Mouse (Mus musculus): Measurements from ENCODE around the gene Klrg1. TPM values are rescaled to one million over a fixed set of nuclear protein-coding genes. Genes with fewer than 3 reads are reported as not detected.

The Klrg1 gene
- polyA plus RNA-seq, 1 experiment from 2014 or later = not detected

DNA sequence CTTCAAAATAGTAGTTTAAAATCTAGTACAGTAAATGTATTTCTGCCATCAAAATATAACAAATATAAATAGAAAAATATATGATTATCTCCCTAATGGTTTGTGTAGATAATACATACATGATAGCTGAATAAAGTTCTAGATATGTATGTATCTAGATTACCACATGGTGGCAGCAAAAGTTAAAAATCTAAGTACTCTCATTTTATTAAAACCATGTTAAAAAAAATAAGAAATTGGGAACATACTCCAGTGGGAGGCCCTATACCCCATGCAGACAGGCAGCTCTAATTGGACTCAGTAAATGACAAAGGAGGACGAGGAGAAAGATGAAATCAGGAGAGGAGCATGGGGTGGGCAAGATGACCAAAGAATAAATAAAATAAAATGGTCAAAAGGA, 30.5 kb downstream of the Klrg1 start:
- Histone ChIP-seq H3K36me3 (ENCODE audit: control insufficient read depth, insufficient read depth, low read length) (no peaks in the 10 kb centered on the region), H3K9me3 (ENCODE audit: control insufficient read depth, low read length) (no peaks in the 10 kb centered on the region), H3K4me3 (ENCODE audit: low read length) (no peak overlapping the region), H3K27me3 (ENCODE audit: control insufficient read depth, insufficient read depth, low read length) (no peaks in the 10 kb centered on the region), H3K4me2 (replicated peaks; ENCODE audit: low read depth, low read length) (no peak overlapping the region), H3K4me1 (ENCODE audit: control insufficient read depth, insufficient read depth, low read length) (no peaks in the 10 kb centered on the region), H3K9ac (ENCODE audit: low read depth, low read length) (no peak overlapping the region), H3K27ac (ENCODE audit: low read depth, low read length) (no peak overlapping the region)
- no peak for ATAC-seq (ENCODE audit: low FRiP score, low TSS enrichment)
- WGBS = 55% methylated on average over 1 of the region's 1 CpGs

GRCm38 (mm10) chr6:122250033-122250432, 32.6 kb downstream of the Klrg1 start:
- Histone ChIP-seq H3K4me3 (ENCODE audit: low read length) (no peak overlapping the region), H3K4me1 (ENCODE audit: control insufficient read depth, insufficient read depth, low read length) (no peaks in the 10 kb centered on the region), H3K27ac (ENCODE audit: low read depth, low read length) (no peak overlapping the region), H3K4me2 (replicated peaks; ENCODE audit: low read depth, low read length) (no peak overlapping the region), H3K9me3 (ENCODE audit: control insufficient read depth, low read length) (no peaks in the 10 kb centered on the region), H3K27me3 (ENCODE audit: control insufficient read depth, insufficient read depth, low read length) (no peaks in the 10 kb centered on the region), H3K9ac (ENCODE audit: low read depth, low read length) (no peak overlapping the region), H3K36me3 (ENCODE audit: control insufficient read depth, insufficient read depth, low read length) (no peaks in the 10 kb centered on the region)
- 64% methylated on average over 4 of the region's 4 CpGs for WGBS
- no peak for ATAC-seq (ENCODE audit: low FRiP score, low TSS enrichment)

Other genes starting within 250 kb of the Klrg1 start
- gene M6pr, start 25.8 kb upstream of the Klrg1 start, polyA plus RNA-seq (2014; fragmentation: Nextera tagmentation; extraction: Ambion mirVana) = 67.7 and 110 TPM in 2 replicates
- 22.4 and 29.4 TPM in 2 replicates for gene Phc1, start 57.7 kb upstream of the Klrg1 start, polyA plus RNA-seq (2014; fragmentation: Nextera tagmentation; extraction: Ambion mirVana)
- gene Rimklb, start 215.9 kb upstream of the Klrg1 start, polyA plus RNA-seq (2014; fragmentation: Nextera tagmentation; extraction: Ambion mirVana) = 19.9 and 23.2 TPM in 2 replicates
- gene Mfap5, start 223.0 kb upstream of the Klrg1 start, polyA plus RNA-seq (2014; fragmentation: Nextera tagmentation; extraction: Ambion mirVana) = 10.4 and 12.8 TPM in 2 replicates

All from kidney, embryonic 14.5 days (tissue).